Mouse (Mus musculus): ENCODE measurements at regions not wholly inside any gene's neighbourhood (a gene's known extent, or its start where the extent isn't known, plus 50 kb on each side); places are given as distances from the start of the nearest gene placed in this dataset.

DNA sequence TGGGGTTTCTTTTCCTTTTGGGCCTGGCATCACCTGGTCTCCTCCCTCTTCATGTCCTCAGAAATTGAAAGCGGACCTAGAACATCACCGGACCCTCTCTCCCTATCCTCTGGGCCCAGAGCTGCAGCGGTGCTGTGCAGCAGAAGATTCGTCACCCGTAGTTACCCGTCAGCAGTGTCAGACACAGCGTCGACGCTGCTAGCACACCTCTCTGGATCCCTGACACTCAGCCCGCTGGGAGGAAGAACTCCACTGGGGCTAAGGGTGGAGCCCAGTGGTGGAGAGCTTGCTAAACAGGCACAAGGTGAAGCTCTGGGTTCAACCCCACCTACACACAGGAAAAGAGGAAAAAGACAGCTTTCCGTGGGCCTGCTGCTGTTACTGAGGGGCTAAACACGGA is 51.8 kb upstream of the Xpo1 start:
- H3K27me3 ChIP-seq (ENCODE audit: control insufficient read depth, insufficient read depth, low read depth, low read length): no peaks in the 10 kb centered on the region
- no peak for ATAC-seq (ENCODE audit: low read depth)
- no peak overlapping the region for H3K27ac ChIP-seq (ENCODE audit: low read length)
- no peaks in the 10 kb centered on the region for H3K9me3 ChIP-seq (replicated peaks; ENCODE audit: control insufficient read depth, low read length)
- no peak overlapping the region for H3K4me2 ChIP-seq (ENCODE audit: low read depth, low read length)
- WGBS (ENCODE audit: insufficient replicate concordance): 66% methylated on average over 12 of the region's 12 CpGs
- H3K36me3 ChIP-seq (ENCODE audit: control insufficient read depth, insufficient read depth): no peaks in the 10 kb centered on the region
- no peaks in the 10 kb centered on the region for H3K4me1 ChIP-seq (ENCODE audit: control insufficient read depth, low read depth, low read length)
- H3K4me3 ChIP-seq (ENCODE audit: low read depth, low read length): no peak overlapping the region
- no peak overlapping the region for H3K9ac ChIP-seq (ENCODE audit: low read depth, low read length)

All from liver, embryonic 16.5 days (tissue).